Mouse (Mus musculus): ENCODE measurements around the gene Zfp979.
"Not testable (repeated sequence)": the region's sequence is repeated elsewhere in the genome, so short reads cannot be mapped to it uniquely, and the experiment has no call there.

The Zfp979 gene

GRCm38 (mm10) chr4:147642413-147642812 is at the start of gene Zfp979:
Zfp979 (minus strand) TSS chr4:147642513.
- DNase-seq = not testable (repeated sequence)

- DNase-seq = peak; percentile 87
These were observed 12.9 kb upstream of the Zfp979 start for GRCm38 (mm10) chr4:147655245-147655644.

- DNase-seq = not testable (repeated sequence)
These were observed 5.1 kb upstream of the Zfp979 start for GRCm38 (mm10) chr4:147647407-147647806.

- DNase-seq = peak; percentile 67
These were observed 381 bp downstream of the Zfp979 start for GRCm38 (mm10) chr4:147641932-147642331.

DNA sequence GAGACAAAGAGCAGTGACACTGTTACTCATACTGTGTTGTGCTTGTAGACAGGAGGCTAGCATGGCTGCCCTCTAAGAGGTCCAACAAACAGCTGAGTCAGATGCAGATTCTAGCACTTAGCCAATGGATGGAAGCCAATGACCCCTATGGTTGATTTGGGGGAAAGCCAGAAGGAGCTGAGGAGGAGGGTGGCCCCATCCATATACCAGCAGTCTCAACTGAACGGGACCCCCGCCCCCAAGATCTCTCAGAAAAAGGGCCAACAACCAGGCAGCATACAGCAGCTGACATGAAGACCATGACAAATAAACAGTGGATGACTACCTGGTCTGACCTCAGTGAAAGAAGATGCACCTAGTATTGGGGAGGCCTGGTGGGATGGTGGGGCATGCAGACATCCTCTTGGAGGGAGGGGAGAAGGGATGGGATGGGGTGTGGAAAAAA is 8.5 kb downstream of the Zfp979 start:
- DNase-seq = not testable (repeated sequence)

DNA sequence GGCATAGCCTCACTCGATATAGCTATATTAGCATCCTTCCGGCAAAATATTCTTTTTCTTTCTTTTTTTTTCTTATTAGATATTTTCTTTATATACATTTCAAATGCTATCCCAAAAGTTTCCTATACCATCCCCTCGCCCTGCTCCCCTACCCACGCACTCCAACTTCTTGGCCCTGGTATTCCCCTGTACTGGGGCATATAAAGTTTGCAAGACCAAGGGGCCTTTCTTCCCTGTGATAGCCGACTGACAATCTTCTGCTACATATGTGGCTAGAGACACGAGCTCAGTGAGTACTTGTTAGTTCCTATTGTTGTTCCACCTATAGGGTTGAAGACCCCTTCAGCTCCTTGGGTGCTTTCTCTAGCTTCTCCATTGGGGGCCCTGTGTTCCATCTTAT is 35.8 kb downstream of the Zfp979 start:
- DNase-seq = peak; percentile 91

DNA sequence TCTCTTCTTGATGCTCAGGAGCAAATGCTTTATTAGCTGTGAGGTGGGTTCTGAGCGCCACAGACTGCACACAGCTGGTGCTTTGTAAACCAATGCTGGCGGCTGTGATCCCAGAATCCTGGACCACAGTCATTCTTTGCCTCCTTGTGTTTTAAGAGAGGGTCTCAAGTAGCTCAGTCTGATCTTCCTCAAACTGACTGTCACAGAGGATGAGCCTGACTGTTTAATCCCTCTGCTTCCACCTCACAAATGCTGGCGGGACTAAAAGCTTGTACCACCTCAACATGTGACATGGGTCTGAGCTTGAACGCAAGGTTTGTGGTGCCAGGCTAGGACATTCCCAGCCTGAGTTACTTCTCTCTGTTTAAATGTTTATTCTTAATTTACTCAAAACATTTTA is 36.8 kb downstream of the Zfp979 start:
- peak; percentile 91 for DNase-seq

DNA sequence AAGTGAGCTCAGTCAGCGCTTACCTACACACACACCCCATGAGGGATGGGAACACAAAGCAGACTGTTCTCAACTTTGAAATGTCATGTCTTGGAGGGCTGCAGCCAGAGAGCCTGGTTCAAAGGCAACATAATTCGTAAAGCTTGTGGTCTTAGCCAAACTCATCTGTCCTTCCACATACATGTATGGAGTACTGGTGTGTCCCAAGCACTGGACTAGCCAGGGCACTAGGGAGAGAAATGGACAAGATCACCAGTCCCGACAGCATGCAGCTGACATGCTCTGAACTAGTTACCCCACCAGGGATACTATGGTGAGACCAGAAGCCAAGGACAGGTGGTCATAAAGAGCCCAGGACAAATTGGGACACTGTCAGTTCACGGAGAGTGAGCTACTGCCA is 38.5 kb downstream of the Zfp979 start:
- DNase-seq = peak; percentile 92

GRCm38 (mm10) chr4:147601881-147602280 is 40.4 kb downstream of the Zfp979 start:
- peak; percentile 91 for DNase-seq

- peak; percentile 75 for DNase-seq
These were observed 43.5 kb downstream of the Zfp979 start for GRCm38 (mm10) chr4:147598831-147599230.

DNA sequence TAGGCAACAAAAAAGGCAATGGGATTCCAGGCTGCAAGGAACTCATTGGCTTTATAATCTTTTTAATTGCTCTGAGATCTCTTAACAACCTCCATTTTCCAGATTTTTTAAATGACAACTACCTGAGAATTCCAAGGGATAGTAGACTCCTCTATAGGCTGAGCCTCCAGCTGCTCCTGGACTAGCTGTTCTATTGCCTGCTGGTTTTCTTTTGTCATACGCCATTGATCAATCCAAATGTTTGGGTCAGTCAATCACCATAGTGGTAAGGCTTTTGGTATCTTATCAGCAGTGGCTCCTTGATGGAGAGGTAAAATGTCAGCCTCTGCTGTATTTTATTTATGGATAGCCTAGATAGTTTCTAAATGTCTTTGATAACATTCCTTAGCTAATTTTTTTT is 44.6 kb downstream of the Zfp979 start:
- peak; percentile 83 for DNase-seq

- DNase-seq = peak; percentile 90
These were observed 47.7 kb downstream of the Zfp979 start for GRCm38 (mm10) chr4:147594630-147595029.

DNA sequence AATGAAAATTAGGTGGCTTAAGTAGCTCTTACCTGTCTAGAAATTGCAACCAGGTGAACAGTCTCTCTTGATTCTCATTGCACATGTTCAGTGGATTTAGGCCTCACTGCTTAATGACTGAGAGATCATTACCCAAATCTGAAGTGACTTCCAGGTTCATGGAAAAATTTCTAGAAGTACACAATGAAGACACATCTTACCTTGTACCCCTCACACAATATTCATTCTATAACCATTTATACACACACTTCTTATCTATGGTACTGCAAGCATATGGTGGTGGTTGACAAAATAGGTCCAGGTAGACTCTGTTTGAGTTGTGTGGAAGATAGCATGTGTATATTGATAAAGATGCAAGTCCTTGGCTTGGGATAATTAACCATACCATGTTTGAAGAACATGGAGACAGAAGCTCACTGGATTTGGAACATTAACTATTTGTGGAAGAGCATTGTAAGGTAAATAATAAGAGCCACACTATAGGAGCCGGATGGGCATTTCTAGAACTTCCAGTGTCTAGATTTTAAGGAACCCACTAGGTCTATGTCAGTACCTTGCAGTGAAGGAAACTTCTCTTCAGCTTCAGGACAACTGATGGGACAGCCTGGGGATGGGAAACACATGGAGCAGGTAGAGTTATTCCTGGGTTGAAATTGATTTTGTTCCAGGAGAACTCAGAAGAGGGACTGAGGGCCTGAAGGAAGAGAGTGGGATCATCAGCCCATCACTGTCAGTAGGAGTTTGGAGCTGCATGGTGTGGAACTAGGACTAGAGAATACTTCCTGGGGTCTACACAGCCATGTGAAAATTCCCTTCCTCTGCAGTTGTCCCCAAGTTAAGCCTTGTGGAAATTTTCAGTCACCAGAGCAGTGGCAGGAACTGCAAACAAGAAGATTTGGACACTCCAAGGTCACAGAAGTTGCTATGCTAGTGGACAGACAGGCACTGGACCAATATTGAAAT is 55.5 kb downstream of the Zfp979 start:
- DNase-seq = peak; percentile 64

DNA sequence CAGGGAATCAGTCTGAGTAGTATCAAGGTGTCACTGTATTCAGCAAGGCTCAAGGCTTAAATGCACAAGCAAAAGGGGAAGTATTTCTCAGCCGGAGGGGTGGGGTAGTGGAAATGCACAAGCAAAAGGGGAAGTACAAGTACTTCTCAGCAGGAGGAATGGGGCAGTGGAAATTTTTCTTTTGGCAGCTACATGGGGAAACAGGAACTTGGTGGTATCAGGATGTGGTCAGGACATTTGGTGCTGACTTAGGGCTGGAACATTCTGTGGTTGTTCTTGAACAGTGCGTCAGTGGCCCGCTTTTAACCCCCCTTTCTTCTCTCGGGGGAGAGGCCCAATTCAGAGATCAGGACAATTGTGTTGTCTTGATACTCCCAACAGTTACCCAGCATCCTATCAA is 62.9 kb downstream of the Zfp979 start:
- DNase-seq = peak; percentile 80

DNA sequence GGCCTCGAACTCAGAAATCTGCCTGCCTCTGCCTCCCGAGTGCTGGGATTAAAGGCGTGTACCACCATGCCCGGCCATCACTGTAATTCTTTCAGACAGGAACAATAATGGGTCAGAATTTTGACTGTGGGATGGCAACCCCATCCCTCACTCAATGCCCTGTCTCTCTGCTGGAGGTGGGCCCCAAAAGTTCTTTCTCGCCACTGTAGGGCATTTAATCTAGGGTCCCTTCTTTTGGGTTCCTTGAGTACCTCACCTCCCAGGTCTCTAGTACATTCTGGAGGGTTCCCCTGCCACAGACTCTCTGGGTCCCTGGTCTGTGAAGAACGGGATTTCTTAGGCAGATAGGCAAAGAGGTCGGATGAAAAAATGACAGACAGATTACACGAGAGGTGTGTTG is 71.2 kb downstream of the Zfp979 start:
- peak; percentile 69 for DNase-seq

DNA sequence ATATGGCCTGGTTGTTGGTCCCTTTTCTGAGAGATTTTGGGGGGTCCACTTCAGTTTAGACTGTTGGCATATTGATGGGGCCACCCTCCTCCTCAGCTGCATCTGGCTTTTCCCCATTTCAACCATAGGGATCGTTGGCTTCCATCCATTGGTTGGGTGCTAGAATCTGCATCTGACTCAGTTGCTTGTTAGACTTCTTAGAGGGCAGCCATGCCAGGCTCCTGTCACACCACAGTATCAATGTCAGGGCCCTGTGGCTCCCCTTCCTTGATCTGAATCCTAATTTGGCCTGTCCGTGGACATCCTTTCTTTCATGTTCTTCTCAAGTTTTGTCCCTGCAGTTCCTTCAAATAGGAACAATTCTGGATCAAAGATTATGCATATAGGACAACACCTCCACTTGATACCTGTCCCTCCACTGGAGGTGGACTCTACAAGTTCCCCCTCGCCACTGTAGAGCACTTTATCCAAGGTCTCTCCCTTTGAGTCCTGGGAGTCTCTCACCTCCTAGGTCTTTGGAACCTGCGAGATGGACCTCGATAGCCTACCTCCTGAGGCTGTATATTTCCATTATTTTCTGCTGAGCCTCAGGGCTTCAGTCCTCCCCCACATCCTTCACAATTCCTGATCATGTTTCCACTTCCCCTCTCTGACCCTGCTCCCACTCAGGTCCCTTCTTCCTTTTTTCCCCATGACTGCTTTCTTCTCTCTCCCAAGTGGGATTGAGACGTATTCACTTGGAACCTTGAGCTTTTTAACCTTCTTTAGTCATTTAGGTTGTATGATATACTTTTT is 76.7 kb downstream of the Zfp979 start:
- peak; percentile 78 for DNase-seq

All from heart, adult 11 months (tissue).